Mouse (Mus musculus): ENCODE results near the gene Clec4d.
A peak's percentile ranks its signal among the peaks of the same experiment; 100 is the strongest.
"Not testable (repeated sequence)": the region's sequence is repeated elsewhere in the genome, so short reads cannot be mapped to it uniquely, and the experiment has no call there.

Clec4d gene

GRCm38 (mm10) chr6:123261555-123262161, at the start of gene Clec4d:
Clec4d (plus strand) TSS chr6:123262111.
- no peak for DNase-seq

- DNase-seq = no peak
Measured at GRCm38 (mm10) chr6:123227519-123228166, 34.3 kb upstream of the Clec4d start.

GRCm38 (mm10) chr6:123229644-123230043, 32.3 kb upstream of the Clec4d start, which contains the start of gene Clec4n:
Clec4n (plus strand) TSS chr6:123229843.
- DNase-seq = no peak

GRCm38 (mm10) chr6:123231149-123231548, 30.8 kb upstream of the Clec4d start:
- DNase-seq = no peak

- DNase-seq = no peak
Measured at GRCm38 (mm10) chr6:123237582-123237981, 24.3 kb upstream of the Clec4d start.

- no peak for DNase-seq
Measured at GRCm38 (mm10) chr6:123244201-123244600, 17.7 kb upstream of the Clec4d start.

GRCm38 (mm10) chr6:123248862-123249261, 13.0 kb upstream of the Clec4d start:
- DNase-seq = not testable (repeated sequence)

- no peak for DNase-seq
Measured at GRCm38 (mm10) chr6:123252735-123253134, 9.2 kb upstream of the Clec4d start.

- no peak for DNase-seq
Measured at GRCm38 (mm10) chr6:123258946-123259345, 3.0 kb upstream of the Clec4d start.

- DNase-seq = no peak
Measured at GRCm38 (mm10) chr6:123259889-123260603, 1.9 kb upstream of the Clec4d start.

- no peak for DNase-seq
Measured at GRCm38 (mm10) chr6:123260868-123261267, 1.0 kb upstream of the Clec4d start.

- DNase-seq = no peak
Measured at GRCm38 (mm10) chr6:123264194-123264593, 2.3 kb downstream of the Clec4d start.

GRCm38 (mm10) chr6:123265809-123266208, 3.9 kb downstream of the Clec4d start:
- no peak for DNase-seq

GRCm38 (mm10) chr6:123266945-123267344, 5.0 kb downstream of the Clec4d start:
- DNase-seq = no peak

- peak; percentile 12 for DNase-seq
Measured at GRCm38 (mm10) chr6:123279443-123279842, 17.5 kb downstream of the Clec4d start.

GRCm38 (mm10) chr6:123286311-123286710, 24.4 kb downstream of the Clec4d start:
- DNase-seq = no peak

GRCm38 (mm10) chr6:123288931-123289330, 27.0 kb downstream of the Clec4d start:
- DNase-seq = no peak

- DNase-seq = no peak
Measured at GRCm38 (mm10) chr6:123289753-123290152, 27.8 kb downstream of the Clec4d start, which contains the start of gene Clec4e. Clec4e (minus strand) TSS chr6:123289870.

- DNase-seq = no peak
Measured at GRCm38 (mm10) chr6:123292751-123293400, 31.0 kb downstream of the Clec4d start.

GRCm38 (mm10) chr6:123293509-123293908, 31.6 kb downstream of the Clec4d start:
- not testable (repeated sequence) for DNase-seq

- no peak for DNase-seq
Measured at GRCm38 (mm10) chr6:123296687-123297086, 34.8 kb downstream of the Clec4d start.

GRCm38 (mm10) chr6:123306315-123306714, 44.4 kb downstream of the Clec4d start:
- DNase-seq = not testable (repeated sequence)

GRCm38 (mm10) chr6:123308033-123308432, 46.1 kb downstream of the Clec4d start, which contains the start of gene Vmn2r19:
Vmn2r19 (plus strand) TSS chr6:123308333.
- no peak for DNase-seq
